Mouse (Mus musculus) fibroblast of lung, adult 2 months (primary cell): ENCODE results near the gene Adnp.

ENCODE experiments used
- DNase-seq: peaks from one replicate; pipeline ENCODE4 v3.0.0-alpha.2; 2011; ENCODE audit warnings: low read depth

The Adnp gene

GRCm38 (mm10) chr2:168206725-168207644 lies at the start of gene Adnp:
Gene Adnp, minus strand, starts transcription at chr2:168207112.
- peak; percentile 90 for DNase-seq

- DNase-seq = no peak
Measured at GRCm38 (mm10) chr2:168256506-168256905, 49.6 kb upstream of the Adnp start.

GRCm38 (mm10) chr2:168253822-168254221 lies 46.9 kb upstream of the Adnp start:
- no peak for DNase-seq

GRCm38 (mm10) chr2:168252639-168253292 lies 45.9 kb upstream of the Adnp start:
- no peak for DNase-seq

- DNase-seq = peak; percentile 61
Measured at GRCm38 (mm10) chr2:168250270-168250669, 43.4 kb upstream of the Adnp start.

GRCm38 (mm10) chr2:168248856-168249245 lies 41.9 kb upstream of the Adnp start:
- DNase-seq = no peak

GRCm38 (mm10) chr2:168248167-168248855 lies 41.4 kb upstream of the Adnp start:
- no peak for DNase-seq

GRCm38 (mm10) chr2:168245571-168245970 lies 38.7 kb upstream of the Adnp start:
- no peak for DNase-seq

- no peak for DNase-seq
Measured at GRCm38 (mm10) chr2:168243278-168243677, 36.4 kb upstream of the Adnp start.

- no peak for DNase-seq
Measured at GRCm38 (mm10) chr2:168242841-168243240, 35.9 kb upstream of the Adnp start.

GRCm38 (mm10) chr2:168238335-168238734 lies 31.4 kb upstream of the Adnp start:
- DNase-seq = no peak

- no peak for DNase-seq
Measured at GRCm38 (mm10) chr2:168233286-168233685, 26.4 kb upstream of the Adnp start.

- no peak for DNase-seq
Measured at GRCm38 (mm10) chr2:168231471-168231829, 24.5 kb upstream of the Adnp start.

GRCm38 (mm10) chr2:168230773-168231470 lies 24.0 kb upstream of the Adnp start:
- DNase-seq = no peak

- DNase-seq = peak; percentile 71
Measured at GRCm38 (mm10) chr2:168230026-168230728, 23.3 kb upstream of the Adnp start, which contains the start of the genes Gm20716, Dpm1 and Mocs3. Gene Gm20716, minus strand, starts transcription at chr2:168230364. Gene Dpm1, minus strand, starts transcription at chr2:168230591. Gene Mocs3, plus strand, starts transcription at chr2:168230622.

GRCm38 (mm10) chr2:168229116-168230025 lies 22.5 kb upstream of the Adnp start:
- DNase-seq = no peak

GRCm38 (mm10) chr2:168223326-168223725 lies 16.4 kb upstream of the Adnp start:
- DNase-seq = no peak

GRCm38 (mm10) chr2:168213788-168214397 lies 7.0 kb upstream of the Adnp start:
- no peak for DNase-seq

GRCm38 (mm10) chr2:168207883-168208282 lies 971 bp upstream of the Adnp start:
- DNase-seq = no peak
